Mouse (Mus musculus) testis, adult 2 months (tissue): Measurements from ENCODE around the gene Robo2.

ENCODE experiments used
- CTCF ChIP-seq: fragments of 200-500 bp; IDR thresholded peaks from 2 replicates; pipeline ENCODE4 v1.5.1; 2012; ENCODE audit warnings: low read depth, mild to moderate bottlenecking, inconsistent platforms, low read length, moderate library complexity; ENCODE audit not compliant: control insufficient read depth, insufficient read depth, insufficient replicate concordance
- POLR2A ChIP-seq: fragments of 200-500 bp; IDR thresholded peaks from 2 replicates; pipeline ENCODE4 v1.6.1; 2012; ENCODE audit warnings: low read depth, mild to moderate bottlenecking, inconsistent platforms, low read length, moderate library complexity; ENCODE audit not compliant: control insufficient read depth

GRCm38 (mm10) chr16:74001331-74001730 lies 410.3 kb downstream of the Robo2 start:
- TF ChIP-seq POLR2A = no peak
- no peak for TF ChIP-seq CTCF
